Mouse (Mus musculus): ENCODE results near the gene Hspa1a. TPM values are rescaled to one million over a fixed set of nuclear protein-coding genes. Genes with fewer than 3 reads are reported as not detected.
A peak's percentile ranks its signal among the peaks of the same experiment; 100 is the strongest.

Gene Hspa1a
- polyA plus RNA-seq, 1 experiment from 2014 or later, result 8.4 TPM

GRCm38 (mm10) chr17:34934830-34935229 is 37.1 kb downstream of the Hspa1a start:
- Histone ChIP-seq H3K27me3 (no peaks in the 10 kb centered on the region), H3K9ac (no peak overlapping the region), H3K4me1 (peaks cover 30% of the 10 kb centered on the region), H3K9me3 (replicated peaks) (no peaks in the 10 kb centered on the region), H3K27ac (peak overlapping the region; percentile 45; the same call in 1 of the 2 replicates), H3K4me3 (replicated peaks) (no peak overlapping the region), H3K4me2 (peak overlapping the region; percentile 29; the same call in 1 of the 2 replicates), H3K36me3 (peaks cover 18% of the 10 kb centered on the region)
- no peak for ATAC-seq (replicated peaks; ENCODE audit: low FRiP score)
- WGBS, result 48% methylated on average over 8 of the region's 8 CpGs

GRCm38 (mm10) chr17:34934031-34934430 is 37.9 kb downstream of the Hspa1a start:
- Histone ChIP-seq H3K4me3 (replicated peaks) (peak overlapping the region; percentile 2; the same call in 1 of the 2 replicates), H3K9ac (no peak overlapping the region; the same call in 1 of the 2 replicates), H3K4me1 (peaks cover 30% of the 10 kb centered on the region), H3K27ac (peak overlapping the region; percentile 45; the same call in 1 of the 2 replicates), H3K4me2 (peak overlapping the region; percentile 29), H3K27me3 (no peaks in the 10 kb centered on the region), H3K9me3 (replicated peaks) (no peaks in the 10 kb centered on the region), H3K36me3 (peaks cover 18% of the 10 kb centered on the region)
- WGBS, result 58% methylated on average over 24 of the region's 24 CpGs
- no peak for ATAC-seq (replicated peaks; ENCODE audit: low FRiP score)

- Histone ChIP-seq H3K9me3 (replicated peaks) (no peaks in the 10 kb centered on the region), H3K4me3 (replicated peaks) (peak overlapping the region; percentile 73), H3K4me2 (peak overlapping the region; percentile 94), H3K27me3 (no peaks in the 10 kb centered on the region), H3K4me1 (peaks cover 30% of the 10 kb centered on the region), H3K9ac (peak overlapping the region; percentile 72), H3K36me3 (peaks cover 17% of the 10 kb centered on the region), H3K27ac (no peak overlapping the region)
- WGBS, result 91% methylated on average over 8 of the region's 8 CpGs
- ATAC-seq (replicated peaks; ENCODE audit: low FRiP score), result no peak
Observed at GRCm38 (mm10) chr17:34932287-34932686, 39.7 kb downstream of the Hspa1a start.

- no peak; the same call in 1 of the 2 replicates for ATAC-seq (replicated peaks; ENCODE audit: low FRiP score)
- WGBS, result 15% methylated on average over 14 of the region's 14 CpGs
Observed at GRCm38 (mm10) chr17:34931735-34932098, 40.2 kb downstream of the Hspa1a start.

GRCm38 (mm10) chr17:34931061-34931734 is 40.8 kb downstream of the Hspa1a start, which contains the start of gene Neu1:
Neu1 (plus strand) TSS chr17:34931253.
- peaks cover 16% of the 10 kb centered on the region for H3K36me3 ChIP-seq
- peak within 1 kb of the TSS; percentile 66 for H3K27ac ChIP-seq
- H3K9ac ChIP-seq, result peak within 1 kb of the TSS; percentile 72

More at GRCm38 (mm10) chr17:34931735-34932098, 40.2 kb downstream of the Hspa1a start:
- peaks cover 16% of the 10 kb centered on the region for H3K36me3 ChIP-seq
- peak overlapping the region; percentile 73 for H3K4me3 ChIP-seq (replicated peaks)
- peak overlapping the region; percentile 72 for H3K9ac ChIP-seq
- peaks cover 30% of the 10 kb centered on the region for H3K4me1 ChIP-seq
- H3K27ac ChIP-seq, result peak overlapping the region; percentile 66
- no peaks in the 10 kb centered on the region for H3K27me3 ChIP-seq
- no peaks in the 10 kb centered on the region for H3K9me3 ChIP-seq (replicated peaks)
- peak overlapping the region; percentile 94 for H3K4me2 ChIP-seq

GRCm38 (mm10) chr17:34928841-34929240 is 43.1 kb downstream of the Hspa1a start:
- no peak overlapping the region for H3K4me2 ChIP-seq
- H3K4me1 ChIP-seq, result peaks cover 19% of the 10 kb centered on the region
- H3K9me3 ChIP-seq (replicated peaks), result no peaks in the 10 kb centered on the region
- no peak for ATAC-seq (replicated peaks; ENCODE audit: low FRiP score)
- 76% methylated on average over 4 of the region's 4 CpGs for whole genome bisulfite sequencing
- H3K36me3 ChIP-seq, result peaks cover 2% of the 10 kb centered on the region; the same call in 1 of the 2 replicates
- H3K9ac ChIP-seq, result no peak overlapping the region
- H3K27ac ChIP-seq, result no peak overlapping the region
- H3K4me3 ChIP-seq (replicated peaks), result no peak overlapping the region
- no peaks in the 10 kb centered on the region for H3K27me3 ChIP-seq

More at GRCm38 (mm10) chr17:34931061-34931734, 40.8 kb downstream of the Hspa1a start, which contains the start of gene Neu1:
- H3K4me1 ChIP-seq, result peaks cover 30% of the 10 kb centered on the region
- H3K4me2 ChIP-seq, result peak within 1 kb of the TSS; percentile 94
- peak within 1 kb of the TSS; percentile 73 for H3K4me3 ChIP-seq (replicated peaks)
- H3K27me3 ChIP-seq, result no peaks in the 10 kb centered on the region
- ATAC-seq (replicated peaks; ENCODE audit: low FRiP score), result peak; percentile 98
- H3K9me3 ChIP-seq (replicated peaks), result no peaks in the 10 kb centered on the region
- WGBS, result under 1% methylated on average over 38 of the region's 38 CpGs

- Histone ChIP-seq H3K4me3 (replicated peaks) (no peak overlapping the region), H3K4me1 (peaks cover 20% of the 10 kb centered on the region), H3K36me3 (peaks cover under 1% of the 10 kb centered on the region; the same call in 1 of the 2 replicates), H3K9ac (no peak overlapping the region), H3K9me3 (replicated peaks) (no peaks in the 10 kb centered on the region), H3K27me3 (no peaks in the 10 kb centered on the region), H3K27ac (no peak overlapping the region), H3K4me2 (no peak overlapping the region)
- WGBS, result 90% methylated on average over 18 of the region's 18 CpGs
- ATAC-seq (replicated peaks; ENCODE audit: low FRiP score), result no peak
Observed at GRCm38 (mm10) chr17:34927306-34928019, 44.5 kb downstream of the Hspa1a start.

- 0 out of 2 replicates have a peak, but pooled peaks cover 7% of the 10 kb centered on the region for H3K4me1 ChIP-seq
- H3K4me2 ChIP-seq, result no peak overlapping the region
- no peaks in the 10 kb centered on the region for H3K36me3 ChIP-seq
- H3K9me3 ChIP-seq (replicated peaks), result no peaks in the 10 kb centered on the region
- H3K27ac ChIP-seq, result no peak overlapping the region
- no peaks in the 10 kb centered on the region for H3K27me3 ChIP-seq
- H3K4me3 ChIP-seq (replicated peaks), result no peak overlapping the region
- H3K9ac ChIP-seq, result no peak overlapping the region
- WGBS, result 67% methylated on average over 5 of the region's 5 CpGs
- ATAC-seq (replicated peaks; ENCODE audit: low FRiP score), result no peak
Observed at GRCm38 (mm10) chr17:34924258-34924657, 47.7 kb downstream of the Hspa1a start.

- Histone ChIP-seq H3K27me3 (no peaks in the 10 kb centered on the region), H3K4me1 (0 out of 2 replicates have a peak, but pooled peaks cover 7% of the 10 kb centered on the region), H3K4me3 (replicated peaks) (no peak overlapping the region), H3K27ac (no peak overlapping the region), H3K9ac (no peak overlapping the region), H3K4me2 (no peak overlapping the region), H3K9me3 (replicated peaks) (no peaks in the 10 kb centered on the region), H3K36me3 (no peaks in the 10 kb centered on the region)
- WGBS, result 42% methylated on average over 6 of the region's 6 CpGs
- ATAC-seq (replicated peaks; ENCODE audit: low FRiP score), result no peak
Observed at GRCm38 (mm10) chr17:34922939-34923338, 49.0 kb downstream of the Hspa1a start.

Other genes with a start within 250 kb of the Hspa1a start
- 0.73 and 2.0 TPM in 2 replicates for gene C4b, start 228.3 kb downstream of the Hspa1a start, polyA plus RNA-seq (2015; fragmentation: Nextera tagmentation; extraction: Ambion mirVana)
- gene Cyp21a1, start 167.6 kb downstream of the Hspa1a start, polyA plus RNA-seq (2015; fragmentation: Nextera tagmentation; extraction: Ambion mirVana), result 11.1 and 45.4 TPM in 2 replicates
- gene Stk19, start 135.2 kb downstream of the Hspa1a start, polyA plus RNA-seq (2015; fragmentation: Nextera tagmentation; extraction: Ambion mirVana), result 29.4 and 29.6 TPM in 2 replicates
- gene Dxo, start 135.1 kb downstream of the Hspa1a start, polyA plus RNA-seq (2015; fragmentation: Nextera tagmentation; extraction: Ambion mirVana), result 62.7 and 73.0 TPM in 2 replicates
- gene Skiv2l, start 121.9 kb downstream of the Hspa1a start, polyA plus RNA-seq (2015; fragmentation: Nextera tagmentation; extraction: Ambion mirVana), result 48.5 and 53.1 TPM in 2 replicates
- 101 and 116 TPM in 2 replicates for gene Nelfe, start 121.8 kb downstream of the Hspa1a start, polyA plus RNA-seq (2015; fragmentation: Nextera tagmentation; extraction: Ambion mirVana)
- 12.1 and 13.3 TPM in 2 replicates for gene Cfb, start 109.6 kb downstream of the Hspa1a start, polyA plus RNA-seq (2015; fragmentation: Nextera tagmentation; extraction: Ambion mirVana)
- gene Zbtb12, start 92.7 kb downstream of the Hspa1a start, polyA plus RNA-seq (2015; fragmentation: Nextera tagmentation; extraction: Ambion mirVana), result 5.0 TPM in 2 replicates
- gene Gm20547, start 90.1 kb downstream of the Hspa1a start, polyA plus RNA-seq (2015; fragmentation: Nextera tagmentation; extraction: Ambion mirVana), result not detected in 2 replicates
- gene C2, start 73.9 kb downstream of the Hspa1a start, polyA plus RNA-seq (2015; fragmentation: Nextera tagmentation; extraction: Ambion mirVana), result 2.6 and 3.6 TPM in 2 replicates
- 80.1 and 93.7 TPM in 2 replicates for gene Ehmt2, start 73.7 kb downstream of the Hspa1a start, polyA plus RNA-seq (2015; fragmentation: Nextera tagmentation; extraction: Ambion mirVana)
- 12.4 and 13.0 TPM in 2 replicates for gene Slc44a4, start 57.7 kb downstream of the Hspa1a start, polyA plus RNA-seq (2015; fragmentation: Nextera tagmentation; extraction: Ambion mirVana)
- gene Neu1, start 40.9 kb downstream of the Hspa1a start, polyA plus RNA-seq (2015; fragmentation: Nextera tagmentation; extraction: Ambion mirVana), result 33.7 and 37.0 TPM in 2 replicates
- 0.49 and 0.53 TPM in 2 replicates for gene Hspa1b, start 12.9 kb downstream of the Hspa1a start, polyA plus RNA-seq (2015; fragmentation: Nextera tagmentation; extraction: Ambion mirVana)
- gene Gm20481, start 2.2 kb downstream of the Hspa1a start, polyA plus RNA-seq (2015; fragmentation: Nextera tagmentation; extraction: Ambion mirVana), result not detected in 2 replicates
- 0.81 and 1.6 TPM in 2 replicates for gene Hspa1l, start 547 bp upstream of the Hspa1a start, polyA plus RNA-seq (2015; fragmentation: Nextera tagmentation; extraction: Ambion mirVana)
- 229 and 231 TPM in 2 replicates for gene Lsm2, start 9.7 kb upstream of the Hspa1a start, polyA plus RNA-seq (2015; fragmentation: Nextera tagmentation; extraction: Ambion mirVana)
- gene Vars, start 28.8 kb upstream of the Hspa1a start, polyA plus RNA-seq (2015; fragmentation: Nextera tagmentation; extraction: Ambion mirVana), result 128 and 140 TPM in 2 replicates
- 0.19 and 0.29 TPM in 2 replicates for gene Vwa7, start 44.4 kb upstream of the Hspa1a start, polyA plus RNA-seq (2015; fragmentation: Nextera tagmentation; extraction: Ambion mirVana)
- gene Sapcd1, start 55.9 kb upstream of the Hspa1a start, polyA plus RNA-seq (2015; fragmentation: Nextera tagmentation; extraction: Ambion mirVana), result 6.2 and 6.8 TPM in 2 replicates
- 5.2 and 5.4 TPM in 2 replicates for gene Msh5, start 74.6 kb upstream of the Hspa1a start, polyA plus RNA-seq (2015; fragmentation: Nextera tagmentation; extraction: Ambion mirVana)
- 300 and 320 TPM in 2 replicates for gene Clic1, start 77.8 kb upstream of the Hspa1a start, polyA plus RNA-seq (2015; fragmentation: Nextera tagmentation; extraction: Ambion mirVana)
- 324 and 356 TPM in 2 replicates for gene Ddah2, start 86.9 kb upstream of the Hspa1a start, polyA plus RNA-seq (2015; fragmentation: Nextera tagmentation; extraction: Ambion mirVana)
- 1.6 TPM in 1 of 2 replicates, not detected in the other for gene Ly6g6c, start 93.2 kb upstream of the Hspa1a start, polyA plus RNA-seq (2015; fragmentation: Nextera tagmentation; extraction: Ambion mirVana)
- 0.41 and 0.52 TPM in 2 replicates for gene Mpig6b, start 94.0 kb upstream of the Hspa1a start, polyA plus RNA-seq (2015; fragmentation: Nextera tagmentation; extraction: Ambion mirVana)
- 1.2 and 1.6 TPM in 2 replicates for gene Ly6g6e, start 104.7 kb upstream of the Hspa1a start, polyA plus RNA-seq (2015; fragmentation: Nextera tagmentation; extraction: Ambion mirVana)
- gene Ly6g6d, start 105.9 kb upstream of the Hspa1a start, polyA plus RNA-seq (2015; fragmentation: Nextera tagmentation; extraction: Ambion mirVana), result 5.0 and 6.0 TPM in 2 replicates
- not detected in 2 replicates for gene Ly6g6f, start 113.5 kb upstream of the Hspa1a start, polyA plus RNA-seq (2015; fragmentation: Nextera tagmentation; extraction: Ambion mirVana)
- 94.7 and 103 TPM in 2 replicates for gene Abhd16a, start 117.1 kb upstream of the Hspa1a start, polyA plus RNA-seq (2015; fragmentation: Nextera tagmentation; extraction: Ambion mirVana)
- gene Ly6g5c, start 136.1 kb upstream of the Hspa1a start, polyA plus RNA-seq (2015; fragmentation: Nextera tagmentation; extraction: Ambion mirVana), result not detected in 2 replicates
- gene Ly6g5b, start 143.3 kb upstream of the Hspa1a start, polyA plus RNA-seq (2015; fragmentation: Nextera tagmentation; extraction: Ambion mirVana), result 0.99 and 1.9 TPM in 2 replicates
- gene Gpank1, start 149.3 kb upstream of the Hspa1a start, polyA plus RNA-seq (2015; fragmentation: Nextera tagmentation; extraction: Ambion mirVana), result 19.0 and 20.3 TPM in 2 replicates
- 281 and 284 TPM in 2 replicates for gene Csnk2b, start 149.9 kb upstream of the Hspa1a start, polyA plus RNA-seq (2015; fragmentation: Nextera tagmentation; extraction: Ambion mirVana)
- 10.5 and 12.2 TPM in 2 replicates for gene D17H6S53E, start 154.2 kb upstream of the Hspa1a start, polyA plus RNA-seq (2015; fragmentation: Nextera tagmentation; extraction: Ambion mirVana)
- 21.0 and 25.7 TPM in 2 replicates for gene Apom, start 159.9 kb upstream of the Hspa1a start, polyA plus RNA-seq (2015; fragmentation: Nextera tagmentation; extraction: Ambion mirVana)
- gene Bag6, start 163.0 kb upstream of the Hspa1a start, polyA plus RNA-seq (2015; fragmentation: Nextera tagmentation; extraction: Ambion mirVana), result 56.1 and 64.9 TPM in 2 replicates
- gene Prrc2a, start 192.7 kb upstream of the Hspa1a start, polyA plus RNA-seq (2015; fragmentation: Nextera tagmentation; extraction: Ambion mirVana), result 176 and 209 TPM in 2 replicates
- 8.8 and 9.2 TPM in 2 replicates for gene Aif1, start 203.9 kb upstream of the Hspa1a start, polyA plus RNA-seq (2015; fragmentation: Nextera tagmentation; extraction: Ambion mirVana)
- gene Lst1, start 216.3 kb upstream of the Hspa1a start, polyA plus RNA-seq (2015; fragmentation: Nextera tagmentation; extraction: Ambion mirVana), result 12.1 and 13.7 TPM in 2 replicates
- 0.53 and 0.72 TPM in 2 replicates for gene Ltb, start 222.3 kb upstream of the Hspa1a start, polyA plus RNA-seq (2015; fragmentation: Nextera tagmentation; extraction: Ambion mirVana)
- gene Tnf, start 229.9 kb upstream of the Hspa1a start, polyA plus RNA-seq (2015; fragmentation: Nextera tagmentation; extraction: Ambion mirVana), result 0.12 TPM in 1 of 2 replicates, not detected in the other
- gene Lta, start 233.2 kb upstream of the Hspa1a start, polyA plus RNA-seq (2015; fragmentation: Nextera tagmentation; extraction: Ambion mirVana), result 0.10 TPM in 1 of 2 replicates, not detected in the other
- gene Gm16181, start 248.7 kb upstream of the Hspa1a start, polyA plus RNA-seq (2015; fragmentation: Nextera tagmentation; extraction: Ambion mirVana), result 0.65 and 0.69 TPM in 2 replicates